24 mouse cellular contexts compared by ENCODE assay signal in genomic region chr7:44269397-44269796, GRCm38 (mm10). TPM values are rescaled to one million over a fixed set of nuclear protein-coding genes. Genes with fewer than 3 reads are reported as not detected.
"Had no signal": no experiment of that assay in that cellular context is flagged by ENCODE, and none has a peak within 500 bp of the region (broad histone marks: within the 10 kb centered on the region; RNA-seq: fewer than 3 reads in every experiment).

No protein-coding gene starts in this region.

- ATAC-seq: hindbrain, postnatal 0 days; intestine, embryonic 16.5 days; liver, embryonic 12.5 days had no signal

- DNase-seq: gastrocnemius, adult 2 months; gastrocnemius, postnatal 10 days; gastrocnemius, postnatal 25 days; heart, adult 18-20 months; heart, postnatal 14 days; heart, postnatal 36 days; kidney, adult 11 months; kidney, adult 2 months; kidney, adult 9 months; kidney, postnatal 14 days; kidney, postnatal 36 days had no signal

RNA-seq across cellular contexts. Expression of gene Gm15517, which starts 8.2 kb away (rescaled TPM):
- total RNA-seq: gastrocnemius, adult 2 months; gastrocnemius, postnatal 10 days; gastrocnemius, postnatal 25 days; gastrocnemius, postnatal 4 days; heart, adult 18-20 months; heart, postnatal 14 days; heart, postnatal 36 days; hematopoietic stem cell, adult 5-6 weeks; hindbrain, postnatal 0 days; layer of hippocampus, adult 18-20 months; layer of hippocampus, adult 8-10 months; layer of hippocampus, postnatal 10 days; layer of hippocampus, postnatal 25 days; left cerebral cortex, adult 2 months; left cerebral cortex, postnatal 14 days; left cerebral cortex, postnatal 36 days; liver, adult 2 months had no signal

RNA-seq across cellular contexts. Expression of gene Acp4, which starts 12.2 kb away (rescaled TPM):
- total RNA-seq: gastrocnemius, adult 2 months; gastrocnemius, postnatal 10 days; gastrocnemius, postnatal 25 days; gastrocnemius, postnatal 4 days; heart, adult 18-20 months; heart, postnatal 14 days; heart, postnatal 36 days; hindbrain, postnatal 0 days; layer of hippocampus, adult 18-20 months; layer of hippocampus, adult 8-10 months; layer of hippocampus, postnatal 10 days; layer of hippocampus, postnatal 25 days; left cerebral cortex, adult 2 months; left cerebral cortex, postnatal 14 days; left cerebral cortex, postnatal 36 days; liver, adult 2 months had no signal

RNA-seq across cellular contexts. Expression of gene 1700028J19Rik, which starts 22.9 kb away (rescaled TPM):
- total RNA-seq: gastrocnemius, adult 2 months; hematopoietic stem cell, adult 5-6 weeks had no signal

RNA-seq across cellular contexts. Expression of gene Gm36864, which starts 33.4 kb away (rescaled TPM):
- total RNA-seq: gastrocnemius, adult 2 months; gastrocnemius, postnatal 10 days; gastrocnemius, postnatal 25 days; gastrocnemius, postnatal 4 days; heart, adult 18-20 months; heart, postnatal 14 days; heart, postnatal 36 days; hematopoietic stem cell, adult 5-6 weeks; hindbrain, postnatal 0 days; layer of hippocampus, adult 18-20 months; layer of hippocampus, adult 8-10 months; layer of hippocampus, postnatal 10 days; layer of hippocampus, postnatal 25 days; left cerebral cortex, adult 2 months; left cerebral cortex, postnatal 14 days; left cerebral cortex, postnatal 36 days; liver, adult 2 months had no signal
